In the genomic region with DNA sequence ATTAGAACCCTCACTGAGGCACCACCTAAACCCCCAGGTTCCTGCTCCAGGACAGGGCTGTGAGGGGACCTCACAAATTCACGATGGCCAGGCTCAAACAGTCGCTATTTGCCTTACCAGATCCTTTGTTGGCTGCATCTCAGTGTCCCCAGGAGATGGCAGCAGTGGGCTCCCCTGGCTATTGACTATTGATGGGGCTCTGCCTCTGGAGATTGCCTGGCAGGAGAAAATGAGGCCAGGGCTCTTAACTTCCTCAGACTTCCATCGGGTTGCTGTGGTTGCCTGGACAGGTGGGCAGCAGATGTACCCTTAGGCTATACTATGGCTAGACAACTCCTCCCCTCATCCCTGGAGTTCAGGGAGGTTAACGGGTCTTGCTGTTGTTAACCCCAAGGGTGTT, we compare ENCODE assay signal across 8 mouse cellular contexts. TPM values are rescaled to one million over a fixed set of nuclear protein-coding genes. Genes with fewer than 3 reads are reported as not detected.
DNase-seq lines count a peak whose midpoint lies in the region; ATAC-seq and TF ChIP-seq lines count a peak whose summit lies in the region.

No protein-coding gene starts in this region.

- no peak overlapping the region; the same call in 1 of the 2 replicates for H3K27ac ChIP-seq in midbrain, embryonic 10.5 days (replicated peaks)
- no peak overlapping the region for H3K27ac ChIP-seq in midbrain, embryonic 15.5 days
- H3K27ac ChIP-seq in cortical plate, adult 2 months (ENCODE audit: insufficient read depth, low read length) = no peak overlapping the region

- DNase-seq in cerebellum, postnatal 10 days = peak; percentile 72
- peak; percentile 59 for DNase-seq in midbrain, embryonic 10.5 days (ENCODE audit: low spot score)
- peak; percentile 5 for DNase-seq in induced T-regulatory cell, adult 2 months (ENCODE audit: low read depth)
- peak; percentile 29 to 64 for DNase-seq in lung, adult 18-20 months
- peak; percentile 64 for DNase-seq in testis, postnatal 10 days (ENCODE audit: low spot score)

- H3K4me3 ChIP-seq in midbrain, embryonic 10.5 days = no peak overlapping the region
- no peak overlapping the region for H3K4me3 ChIP-seq in midbrain, embryonic 15.5 days
- H3K4me3 ChIP-seq in cortical plate, adult 2 months (ENCODE audit: insufficient read depth, low read length) = no peak overlapping the region

- TF ChIP-seq POLR2A in cortical plate, adult 2 months (IDR thresholded peaks at IDR 0.05; ENCODE audit: extremely low read depth, insufficient read depth, low read length) = no peak

- no peaks in the 10 kb centered on the region; the same call in 1 of the 2 replicates for H3K27me3 ChIP-seq in midbrain, embryonic 10.5 days (ENCODE audit: low read depth, poor library complexity, severe bottlenecking)
- H3K27me3 ChIP-seq in midbrain, embryonic 15.5 days (replicated peaks) = no peaks in the 10 kb centered on the region

- peaks cover 7% of the 10 kb centered on the region for H3K4me1 ChIP-seq in midbrain, embryonic 10.5 days
- peaks cover 3% of the 10 kb centered on the region; the same call in 1 of the 2 replicates for H3K4me1 ChIP-seq in midbrain, embryonic 15.5 days
- H3K4me1 ChIP-seq in cortical plate, adult 2 months (ENCODE audit: control insufficient read depth, insufficient read depth, low read length) = no peaks in the 10 kb centered on the region

- no peak overlapping the region for H3K4me2 ChIP-seq in midbrain, embryonic 15.5 days

- H3K9ac ChIP-seq in midbrain, embryonic 15.5 days = no peak overlapping the region

- no peaks in the 10 kb centered on the region for H3K36me3 ChIP-seq in midbrain, embryonic 10.5 days
- no peaks in the 10 kb centered on the region for H3K36me3 ChIP-seq in midbrain, embryonic 15.5 days (replicated peaks)

- ATAC-seq in cerebellum, adult (ENCODE audit: insufficient number of reproducible peaks, low FRiP score, low TSS enrichment) = no peak
- no peak for ATAC-seq in midbrain, embryonic 15.5 days (replicated peaks)

- no peaks in the 10 kb centered on the region for H3K9me3 ChIP-seq in midbrain, embryonic 10.5 days (replicated peaks)
- H3K9me3 ChIP-seq in midbrain, embryonic 15.5 days = no peaks in the 10 kb centered on the region

- WGBS in midbrain, embryonic 10.5 days = 34% methylated on average over 4 of the region's 4 CpGs
- WGBS in midbrain, embryonic 15.5 days = 23% methylated on average over 4 of the region's 4 CpGs

- peak; percentile 66 for TF ChIP-seq CTCF in cortical plate, adult 2 months (IDR thresholded peaks at IDR 0.05; ENCODE audit: extremely low read depth, insufficient read depth, low read length)

RNA-seq across cellular contexts. Expression of gene Dhrs7c, which starts 22.2 kb away (rescaled TPM):
- polyA plus RNA-seq in midbrain, embryonic 10.5 days (2016; fragmentation: Nextera tagmentation; extraction: Ambion mirVana) = not detected in 2 replicates
- not detected in 2 replicates for polyA plus RNA-seq in midbrain, embryonic 15.5 days (2015; fragmentation: Nextera tagmentation; extraction: Ambion mirVana)
- 0.13 and 0.15 TPM in 2 replicates for polyA plus RNA-seq in cortical plate, adult 2 months (2012; rRNA removed)

RNA-seq across cellular contexts. Expression of gene Gsg1l2, which starts 45.8 kb away (rescaled TPM):
- not detected in 2 replicates for polyA plus RNA-seq in midbrain, embryonic 10.5 days (2016; fragmentation: Nextera tagmentation; extraction: Ambion mirVana)
- polyA plus RNA-seq in midbrain, embryonic 15.5 days (2015; fragmentation: Nextera tagmentation; extraction: Ambion mirVana) = not detected in 2 replicates
- 0.08 TPM in 2 replicates for polyA plus RNA-seq in cortical plate, adult 2 months (2012; rRNA removed)

RNA-seq across cellular contexts. Expression of gene Glp2r, which starts 49.3 kb away (rescaled TPM):
- not detected in 2 replicates for polyA plus RNA-seq in midbrain, embryonic 10.5 days (2016; fragmentation: Nextera tagmentation; extraction: Ambion mirVana)
- polyA plus RNA-seq in midbrain, embryonic 15.5 days (2015; fragmentation: Nextera tagmentation; extraction: Ambion mirVana) = 0.04 TPM in 2 replicates
- 1.3 and 2.0 TPM in 2 replicates for polyA plus RNA-seq in cortical plate, adult 2 months (2012; rRNA removed)

Comparison
In these comparisons a context has a peak if more than half of its experiments do, and no peak if none do; other contexts are left out.
1. DNase-seq: peak in every context shown above with its lines; median percentile 72 in cerebellum, postnatal 10 days; 64 in testis, postnatal 10 days; 59 in midbrain, embryonic 10.5 days; 46 in lung, adult 18-20 months; 5 in induced T-regulatory cell, adult 2 months.